Mouse (Mus musculus) embryonic facial prominence, embryonic 12.5 days (tissue): ENCODE measurements around the gene Atoh7. TPM values are rescaled to one million over a fixed set of nuclear protein-coding genes. Genes with fewer than 3 reads are reported as not detected.

ENCODE experiments used
- ATAC-seq: fragments of 200-750 bp; cut with Nextera tagmentation; 2 replicates; pipeline ENCODE4 v1.8.0; 2017; ENCODE audit not compliant: insufficient number of reproducible peaks, insufficient read depth, low FRiP score, low TSS enrichment
- H3K27ac ChIP-seq: fragments of 300-500 bp; sonication (generic); 2 replicates; pipeline ENCODE4 v1.5.1; 2016; ENCODE audit warnings: mild to moderate bottlenecking
- H3K27me3 ChIP-seq: fragments of 300-500 bp; sonication (generic); 2 replicates; pipeline ENCODE4 v1.6.1; 2016; ENCODE audit warnings: mild to moderate bottlenecking, moderate library complexity
- H3K36me3 ChIP-seq: fragments of 300-500 bp; sonication (generic); 2 replicates; pipeline ENCODE4 v1.6.1; 2016; ENCODE audit warnings: mild to moderate bottlenecking
- H3K4me1 ChIP-seq: fragments of 300-500 bp; sonication (generic); 2 replicates; pipeline ENCODE4 v1.6.1; 2016
- H3K4me2 ChIP-seq: fragments of 300-500 bp; sonication (generic); replicated peaks from 2 replicates; pipeline ENCODE4 v1.6.1; 2016; ENCODE audit warnings: mild to moderate bottlenecking, moderate library complexity
- H3K4me3 ChIP-seq: fragments of 300-500 bp; sonication (generic); 2 replicates; pipeline ENCODE4 v1.5.1; 2016; ENCODE audit warnings: mild to moderate bottlenecking
- H3K9ac ChIP-seq: fragments of 300-500 bp; sonication (generic); 2 replicates; pipeline ENCODE4 v1.6.1; 2016; ENCODE audit warnings: mild to moderate bottlenecking, moderate library complexity
- H3K9me3 ChIP-seq: fragments of 300-500 bp; sonication (generic); 2 replicates; pipeline ENCODE4 v1.6.1; 2016; ENCODE audit warnings: mild to moderate bottlenecking, moderate library complexity
- WGBS: fragments of 180-500 bp; shearing (Covaris S2); methylation state at CpG from one replicate; pipeline ENCODE4 v1.1.7; 2016; 5-methylcytosine and 5-hydroxymethylcytosine counted together
- polyA plus RNA-seq: library from polyadenylated mRNA; unstranded; fragments of >200 nt; fragmentation: Nextera tagmentation; extraction: Ambion mirVana; gene quantifications from 2 replicates; pipeline ENCODE4 v1.2.1, GENCODE M21; 2016

Atoh7 gene
- polyA plus RNA-seq, 1 experiment from 2014 or later: 11.5 TPM

DNA sequence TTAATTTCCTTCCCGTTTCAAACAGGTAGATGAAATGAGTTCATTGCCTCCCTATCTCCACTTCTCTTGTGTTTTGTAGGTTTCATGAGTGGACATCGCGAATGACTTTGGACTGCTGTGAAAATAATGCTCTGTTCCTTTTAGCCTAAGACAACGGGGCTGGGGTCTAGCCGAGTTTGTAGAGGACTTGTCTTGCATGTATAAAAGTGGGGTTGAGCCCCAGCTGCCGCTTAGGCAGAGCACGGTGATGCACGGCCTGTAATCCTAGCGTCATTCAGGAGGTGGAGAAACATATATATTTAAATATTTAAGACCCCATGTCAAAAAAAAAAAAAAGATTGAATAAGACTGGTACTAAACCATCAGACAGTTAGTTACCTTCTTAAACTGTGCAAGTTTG is 1.2 kb downstream of the Atoh7 start:
- no peak for ATAC-seq
- 17% methylated on average over 9 of the region's 9 CpGs for WGBS
- H3K4me3 ChIP-seq: peak overlapping the region; percentile 57
- H3K36me3 ChIP-seq: no peaks in the 10 kb centered on the region
- H3K9me3 ChIP-seq: no peaks in the 10 kb centered on the region
- H3K27me3 ChIP-seq: peaks cover 35% of the 10 kb centered on the region
- peak overlapping the region; percentile 65 for H3K9ac ChIP-seq
- H3K27ac ChIP-seq: no peak overlapping the region
- H3K4me2 ChIP-seq: peak overlapping the region; percentile 91
- 0 out of 2 replicates have a peak, but pooled peaks cover 3% of the 10 kb centered on the region for H3K4me1 ChIP-seq

GRCm38 (mm10) chr10:63113027-63113604 is 13.7 kb downstream of the Atoh7 start:
- Histone ChIP-seq H3K4me3 (no peak overlapping the region), H3K27ac (no peak overlapping the region), H3K27me3 (no peaks in the 10 kb centered on the region), H3K9me3 (no peaks in the 10 kb centered on the region), H3K4me2 (no peak overlapping the region), H3K9ac (no peak overlapping the region), H3K4me1 (no peaks in the 10 kb centered on the region), H3K36me3 (no peaks in the 10 kb centered on the region)
- 59% methylated on average over 5 of the region's 5 CpGs for WGBS
- no peak for ATAC-seq

- Histone ChIP-seq H3K9me3 (no peaks in the 10 kb centered on the region), H3K9ac (no peak overlapping the region), H3K36me3 (no peaks in the 10 kb centered on the region), H3K4me2 (no peak overlapping the region), H3K4me3 (no peak overlapping the region), H3K4me1 (no peaks in the 10 kb centered on the region), H3K27ac (no peak overlapping the region), H3K27me3 (no peaks in the 10 kb centered on the region)
- WGBS: 88% methylated on average over 6 of the region's 6 CpGs
- ATAC-seq: no peak
These were observed 14.4 kb downstream of the Atoh7 start for GRCm38 (mm10) chr10:63113716-63114360.

DNA sequence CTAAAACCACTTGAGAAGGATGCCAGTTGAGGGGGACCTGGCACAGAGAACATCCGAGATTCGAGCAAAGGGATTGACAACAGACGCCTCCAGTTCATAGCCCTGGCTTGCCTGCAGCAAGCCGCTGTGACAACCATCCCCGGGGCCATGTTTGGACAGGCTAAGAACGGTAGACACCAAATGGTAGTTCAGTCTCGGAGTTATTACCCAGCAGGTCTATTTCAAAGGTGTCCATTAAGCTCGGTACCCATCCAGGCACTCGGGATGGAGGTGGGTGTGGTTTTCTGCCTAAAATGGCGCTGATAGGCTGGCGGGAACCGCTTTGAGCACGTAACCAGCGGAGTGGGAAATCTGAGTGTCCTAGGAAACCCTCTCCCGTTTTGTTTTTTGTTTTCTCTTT is 16.4 kb downstream of the Atoh7 start:
- Histone ChIP-seq H3K4me2 (no peak overlapping the region), H3K4me3 (no peak overlapping the region), H3K9ac (no peak overlapping the region), H3K27ac (no peak overlapping the region), H3K27me3 (no peaks in the 10 kb centered on the region), H3K4me1 (no peaks in the 10 kb centered on the region), H3K9me3 (no peaks in the 10 kb centered on the region), H3K36me3 (no peaks in the 10 kb centered on the region)
- ATAC-seq: no peak
- WGBS: 82% methylated on average over 15 of the region's 15 CpGs

DNA sequence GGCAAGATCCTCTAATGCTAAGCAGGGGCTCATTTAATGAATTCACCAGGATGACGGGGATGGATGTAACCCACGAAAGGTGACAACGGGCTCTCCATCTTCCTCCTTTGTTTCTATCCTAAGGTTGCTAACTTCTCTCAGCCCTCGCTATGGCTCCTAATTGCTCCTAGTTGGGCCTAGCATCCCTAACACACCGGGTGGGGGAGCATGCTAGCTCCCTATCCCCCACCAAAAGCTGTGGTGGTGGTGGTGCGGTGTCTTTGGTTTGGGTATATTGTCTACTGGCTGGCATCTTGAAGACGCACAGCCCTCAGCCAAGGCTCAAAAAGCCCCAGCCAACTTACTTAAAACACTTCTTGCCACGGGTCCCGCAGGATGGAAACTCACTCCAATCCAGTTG is 16.9 kb downstream of the Atoh7 start:
- H3K9ac ChIP-seq: no peak overlapping the region
- H3K4me2 ChIP-seq: no peak overlapping the region
- WGBS: 93% methylated on average over 9 of the region's 9 CpGs
- ATAC-seq: no peak
- H3K27me3 ChIP-seq: no peaks in the 10 kb centered on the region
- H3K36me3 ChIP-seq: no peaks in the 10 kb centered on the region
- H3K4me1 ChIP-seq: no peaks in the 10 kb centered on the region
- H3K9me3 ChIP-seq: no peaks in the 10 kb centered on the region
- no peak overlapping the region for H3K4me3 ChIP-seq
- H3K27ac ChIP-seq: no peak overlapping the region

GRCm38 (mm10) chr10:63117583-63117982 is 18.1 kb downstream of the Atoh7 start:
- Histone ChIP-seq H3K27ac (no peak overlapping the region), H3K9me3 (no peaks in the 10 kb centered on the region), H3K36me3 (no peaks in the 10 kb centered on the region), H3K4me3 (no peak overlapping the region), H3K9ac (no peak overlapping the region), H3K27me3 (no peaks in the 10 kb centered on the region), H3K4me1 (no peaks in the 10 kb centered on the region), H3K4me2 (no peak overlapping the region)
- ATAC-seq: no peak
- WGBS: 89% methylated on average over 8 of the region's 8 CpGs

DNA sequence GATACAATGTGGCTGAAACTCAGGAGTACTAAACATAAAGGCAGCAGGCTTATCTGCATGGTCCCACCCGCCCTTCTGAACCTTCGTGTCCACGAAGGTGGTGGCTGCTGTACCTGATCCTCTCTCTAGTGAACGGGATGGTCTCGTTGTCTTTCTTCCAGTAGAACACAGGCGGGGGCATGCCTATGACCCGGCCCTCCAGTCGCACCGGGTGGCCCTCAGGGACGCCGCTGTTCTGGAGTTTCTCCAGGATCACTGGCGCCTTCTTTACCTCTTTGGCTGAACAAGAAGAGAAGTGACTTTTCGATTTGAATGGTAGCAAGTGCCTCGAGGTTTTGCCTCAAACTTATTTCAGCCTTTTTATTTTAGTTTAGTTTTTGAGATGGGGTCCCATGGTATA is 20.5 kb downstream of the Atoh7 start:
- WGBS: 83% methylated on average over 14 of the region's 14 CpGs

DNA sequence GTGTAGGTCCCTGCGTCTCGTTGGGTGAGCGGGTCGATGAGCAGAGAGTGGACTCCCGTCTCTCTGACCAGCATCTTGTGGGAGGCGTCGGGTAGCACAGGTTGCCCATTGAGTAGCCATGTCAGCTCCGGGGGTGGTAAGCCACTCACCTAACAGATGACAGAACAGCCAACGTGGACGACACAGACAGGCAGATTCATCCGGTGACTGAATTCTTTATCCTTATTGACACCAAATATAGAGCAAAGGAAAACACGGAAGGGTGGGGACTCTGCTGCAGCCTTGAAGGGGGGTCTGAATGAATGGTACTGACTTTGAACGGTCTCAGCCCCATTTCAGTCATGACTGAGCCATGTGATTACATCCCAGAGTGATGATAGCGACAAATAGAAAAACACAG is 22.5 kb downstream of the Atoh7 start:
- no peaks in the 10 kb centered on the region for H3K27me3 ChIP-seq
- no peak overlapping the region for H3K27ac ChIP-seq
- H3K4me2 ChIP-seq: no peak overlapping the region
- no peak overlapping the region for H3K9ac ChIP-seq
- 86% methylated on average over 14 of the region's 14 CpGs for WGBS
- no peaks in the 10 kb centered on the region for H3K9me3 ChIP-seq
- no peak for ATAC-seq
- no peaks in the 10 kb centered on the region for H3K4me1 ChIP-seq
- no peaks in the 10 kb centered on the region for H3K36me3 ChIP-seq
- H3K4me3 ChIP-seq: no peak overlapping the region

More for the DNA sequence above, 20.5 kb downstream of the Atoh7 start:
- ATAC-seq: no peak
- no peaks in the 10 kb centered on the region for H3K9me3 ChIP-seq
- no peaks in the 10 kb centered on the region for H3K27me3 ChIP-seq
- no peak overlapping the region for H3K9ac ChIP-seq
- H3K4me1 ChIP-seq: no peaks in the 10 kb centered on the region
- H3K27ac ChIP-seq: no peak overlapping the region
- no peaks in the 10 kb centered on the region for H3K36me3 ChIP-seq
- no peak overlapping the region for H3K4me2 ChIP-seq
- no peak overlapping the region for H3K4me3 ChIP-seq

DNA sequence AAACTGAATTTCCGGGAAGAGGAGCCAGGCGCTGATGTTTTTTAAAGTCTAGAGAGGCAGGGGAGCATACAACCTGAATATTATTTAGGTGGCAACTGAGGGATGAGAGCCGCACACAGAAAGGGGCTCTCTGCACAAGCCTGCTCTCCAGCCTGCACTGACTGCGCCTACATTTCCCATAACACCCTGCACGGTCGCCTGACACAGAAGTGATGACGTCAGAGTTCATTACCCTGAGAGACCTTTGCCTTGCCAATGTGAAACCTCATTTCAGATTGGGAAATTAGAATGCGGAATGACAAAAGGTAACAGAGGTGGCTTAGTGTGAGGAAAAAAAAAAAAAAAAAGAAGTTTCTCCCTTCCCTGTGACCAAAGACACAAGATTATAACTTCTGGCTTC is 23.1 kb downstream of the Atoh7 start:
- no peaks in the 10 kb centered on the region for H3K9me3 ChIP-seq
- H3K36me3 ChIP-seq: no peaks in the 10 kb centered on the region
- 31% methylated on average over 8 of the region's 8 CpGs for WGBS
- no peak overlapping the region for H3K9ac ChIP-seq
- H3K4me1 ChIP-seq: no peaks in the 10 kb centered on the region
- no peak overlapping the region for H3K4me3 ChIP-seq
- H3K27ac ChIP-seq: no peak overlapping the region
- ATAC-seq: no peak
- H3K4me2 ChIP-seq: no peak overlapping the region
- no peaks in the 10 kb centered on the region for H3K27me3 ChIP-seq

DNA sequence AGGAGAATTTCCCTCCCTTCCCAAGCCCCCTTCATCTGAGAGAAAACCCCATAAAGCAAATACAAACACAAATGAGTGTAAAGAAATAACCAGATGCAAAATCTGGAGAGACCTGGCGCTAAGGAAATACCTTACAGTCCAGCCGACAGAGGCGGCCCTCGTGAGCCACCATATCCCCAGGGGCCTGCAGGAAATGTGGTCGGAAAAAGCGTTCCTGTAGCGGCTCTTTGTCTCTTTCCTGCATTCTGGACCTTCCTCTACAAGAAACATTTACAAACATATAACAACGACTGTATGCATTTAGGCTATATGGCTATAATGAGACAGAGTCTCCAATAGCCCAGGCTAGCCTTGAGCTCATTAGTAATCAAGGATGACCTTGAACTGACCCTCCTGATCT is 23.7 kb downstream of the Atoh7 start:
- H3K4me2 ChIP-seq: no peak overlapping the region
- H3K9ac ChIP-seq: no peak overlapping the region
- no peak overlapping the region for H3K4me3 ChIP-seq
- 85% methylated on average over 8 of the region's 8 CpGs for WGBS
- H3K27ac ChIP-seq: no peak overlapping the region
- H3K4me1 ChIP-seq: no peaks in the 10 kb centered on the region
- ATAC-seq: no peak
- H3K27me3 ChIP-seq: no peaks in the 10 kb centered on the region
- H3K36me3 ChIP-seq: no peaks in the 10 kb centered on the region
- H3K9me3 ChIP-seq: no peaks in the 10 kb centered on the region

GRCm38 (mm10) chr10:63124016-63124415 is 24.6 kb downstream of the Atoh7 start:
- WGBS: 88% methylated on average over 10 of the region's 10 CpGs
- Histone ChIP-seq H3K27me3 (no peaks in the 10 kb centered on the region), H3K9ac (no peak overlapping the region), H3K27ac (no peak overlapping the region), H3K4me3 (no peak overlapping the region), H3K4me2 (no peak overlapping the region), H3K36me3 (no peaks in the 10 kb centered on the region), H3K4me1 (no peaks in the 10 kb centered on the region), H3K9me3 (no peaks in the 10 kb centered on the region)
- ATAC-seq: no peak

GRCm38 (mm10) chr10:63125343-63125742 is 25.9 kb downstream of the Atoh7 start:
- ATAC-seq: no peak
- Histone ChIP-seq H3K9ac (no peak overlapping the region), H3K4me2 (no peak overlapping the region), H3K36me3 (no peaks in the 10 kb centered on the region), H3K9me3 (no peaks in the 10 kb centered on the region), H3K4me3 (no peak overlapping the region), H3K27me3 (no peaks in the 10 kb centered on the region), H3K4me1 (no peaks in the 10 kb centered on the region), H3K27ac (no peak overlapping the region)
- 35% methylated on average over 11 of the region's 11 CpGs for WGBS
